Mouse (Mus musculus) gastrocnemius, postnatal 14 days (tissue): ENCODE data around the gene Cyp2d12. TPM values are rescaled to one million over a fixed set of nuclear protein-coding genes. Genes with fewer than 3 reads are reported as not detected.
"Not testable (repeated sequence)": the region's sequence is repeated elsewhere in the genome, so short reads cannot be mapped to it uniquely, and the experiment has no call there.

Source experiments
- DNase-seq: peaks from one replicate; pipeline ENCODE4 v3.0.0; 2021; ENCODE audit warnings: mixed read lengths
- intact Hi-C: fragments of 180-260 bp; cut with DNase I; formaldehyde crosslinking; loops from one replicate; pipeline ENCODE4 v1.15.1; 2025; ENCODE audit warnings: low total_unique reads
- long read RNA-seq, 2 experiments: library from polyadenylated mRNA; stranded (forward); transcript quantifications; one replicate each; pipeline ENCODE4 v2.0.0; 2021
- microRNA-seq, 2 experiments: library from miRNA; unstranded; fragments of <30 nt; microRNA quantifications; one replicate each; pipeline ENCODE4 v1.2.0; 2021
- total RNA-seq, 2 experiments: library from RNA; stranded (reverse); gene quantifications; 2 replicates each; pipeline ENCODE4 v1.2.3; 2021

Gene Cyp2d12
- not detected for total RNA-seq
- long read RNA-seq, experiment 1, result 0 reads
- long read RNA-seq, experiment 2, result 0 reads

DNA sequence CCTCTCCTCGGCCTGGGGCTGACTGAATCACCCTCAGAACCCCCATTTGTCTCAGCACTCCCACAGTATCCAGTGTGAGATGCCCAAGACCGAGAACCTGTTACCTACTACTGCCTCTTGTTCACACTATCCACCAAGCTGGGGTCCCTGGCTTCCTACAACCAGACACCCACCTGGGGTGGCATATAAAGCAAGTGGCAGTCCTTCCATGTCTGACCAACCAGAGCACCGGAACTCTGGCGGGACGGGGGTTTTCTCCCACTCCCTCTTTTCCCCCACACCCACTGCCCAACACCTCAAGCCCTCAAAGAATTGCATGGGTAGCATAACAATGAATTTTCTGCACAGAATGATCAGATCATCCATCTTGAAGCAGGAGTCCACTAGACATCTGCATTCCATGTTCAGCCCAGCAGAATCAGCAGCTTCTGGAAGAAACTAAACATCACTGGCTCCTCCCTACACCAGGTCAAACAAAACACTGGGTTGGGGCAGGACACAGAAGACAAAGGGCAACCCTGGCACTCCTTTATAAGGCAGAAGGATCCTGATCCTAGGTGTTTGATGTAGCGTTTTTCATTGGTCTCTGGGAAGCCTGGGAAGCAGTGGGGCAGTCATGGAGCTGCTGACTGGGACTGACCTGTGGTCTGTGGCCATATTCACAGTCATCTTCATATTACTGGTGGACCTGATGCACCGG, at the start of gene Cyp2d12:
TSS of gene Cyp2d12 (plus strand) at position 542 of the 700 bp plus-strand sequence.
- DNase-seq, result no peak
- intact Hi-C loops, result no loop called here

DNA sequence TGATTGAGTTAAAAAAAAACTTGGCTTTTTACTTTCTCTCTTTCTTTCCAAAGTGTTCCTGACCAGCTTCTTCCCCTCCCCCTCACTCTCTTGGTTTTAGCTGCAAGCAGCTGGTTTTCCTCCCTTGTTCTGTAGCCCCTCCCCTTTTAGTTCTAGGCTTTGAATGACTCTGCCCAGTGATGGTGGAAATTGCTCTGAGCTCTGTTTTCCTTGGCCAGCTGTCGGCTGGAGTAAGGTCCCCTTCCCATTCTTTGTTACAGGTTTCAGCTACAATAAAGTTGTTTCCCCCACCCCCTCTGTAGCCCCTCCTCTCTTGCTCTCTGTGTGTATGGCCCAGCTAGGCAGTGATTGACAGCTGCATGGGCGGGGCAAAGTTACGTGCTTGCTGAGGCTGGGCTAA, 47.9 kb upstream of the Cyp2d12 start:
- DNase-seq, result no peak
- intact Hi-C loops, result no loop called here

DNA sequence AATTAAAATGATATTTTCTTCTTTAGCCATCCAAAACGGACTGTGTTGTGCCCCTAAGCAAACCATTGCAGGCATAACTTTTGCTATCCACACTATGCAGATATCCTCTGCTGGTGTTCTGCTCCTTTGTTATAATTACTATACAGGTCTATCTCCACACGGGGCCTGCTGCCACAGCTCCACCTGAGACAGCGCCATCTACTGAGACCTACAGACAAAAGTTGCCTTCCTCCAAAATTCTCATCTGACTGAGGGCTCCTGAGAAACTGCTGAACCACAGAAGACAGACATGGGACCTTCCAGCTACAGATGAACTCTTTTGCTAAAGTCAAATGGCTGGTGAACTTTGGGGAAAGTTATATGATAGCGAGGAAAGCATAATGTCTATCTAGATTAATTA, 47.1 kb upstream of the Cyp2d12 start:
- intact Hi-C loops, DNase-seq: not testable (repeated sequence)

DNA sequence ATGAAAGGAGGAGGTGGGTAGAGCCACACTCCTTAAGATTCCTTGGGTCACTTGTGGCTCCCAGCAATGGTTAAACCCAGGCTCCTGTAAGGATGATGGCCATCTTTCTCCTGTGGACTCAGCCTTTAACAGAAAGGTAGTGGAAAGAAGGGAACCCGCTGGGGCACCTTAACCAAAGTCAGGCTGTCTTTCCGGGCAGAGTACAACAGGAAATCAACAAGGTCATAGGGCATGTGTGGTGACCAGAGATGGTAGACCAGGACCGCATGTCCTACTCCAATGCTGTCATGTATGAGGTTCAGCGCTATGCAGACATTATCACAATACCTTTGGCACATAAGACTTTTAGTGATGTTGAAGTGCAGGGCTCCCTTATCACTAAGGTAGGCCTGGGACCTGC, 45.4 kb upstream of the Cyp2d12 start:
- DNase-seq, intact Hi-C loops: not testable (repeated sequence)

DNA sequence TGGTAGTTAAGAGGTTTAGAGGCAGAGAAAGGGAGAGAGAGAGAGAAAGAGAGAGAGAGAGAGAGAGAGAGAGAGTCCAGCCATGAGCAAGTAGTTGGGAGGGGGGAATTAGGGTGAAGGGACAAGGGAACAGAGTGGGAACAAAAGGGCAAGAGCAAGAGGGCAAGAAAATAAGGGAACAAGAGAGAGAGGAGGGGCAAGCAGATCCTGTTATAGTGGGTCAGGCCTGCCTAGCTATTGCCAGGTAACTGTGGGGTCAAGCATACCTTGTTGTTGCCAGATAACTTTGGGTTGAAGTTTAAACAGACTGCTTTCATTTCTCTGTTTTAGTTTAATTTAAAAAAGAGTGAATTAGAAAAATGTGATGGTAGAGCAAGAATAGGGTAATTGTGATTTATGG, 44.4 kb upstream of the Cyp2d12 start:
- DNase-seq, intact Hi-C loops: not testable (repeated sequence)

DNA sequence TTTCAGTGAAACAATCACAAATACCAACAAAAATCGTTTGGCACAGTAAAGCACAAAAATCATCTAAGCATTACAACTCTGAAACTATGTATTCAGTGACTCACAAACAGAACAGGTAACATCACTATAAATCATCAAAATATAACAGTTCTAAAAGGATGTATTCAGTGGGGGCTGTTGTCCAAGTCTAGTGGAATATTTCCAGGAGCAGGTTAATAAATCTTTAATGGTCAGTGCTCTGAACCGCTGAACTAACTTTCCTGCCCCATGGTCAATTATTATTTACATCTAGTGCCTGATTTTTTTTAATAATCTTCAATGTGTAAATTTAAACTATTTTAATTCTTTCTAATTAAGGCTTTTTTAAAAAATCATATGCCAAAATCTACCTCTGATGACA, 42.8 kb upstream of the Cyp2d12 start:
- DNase-seq, intact Hi-C loops: not testable (repeated sequence)

DNA sequence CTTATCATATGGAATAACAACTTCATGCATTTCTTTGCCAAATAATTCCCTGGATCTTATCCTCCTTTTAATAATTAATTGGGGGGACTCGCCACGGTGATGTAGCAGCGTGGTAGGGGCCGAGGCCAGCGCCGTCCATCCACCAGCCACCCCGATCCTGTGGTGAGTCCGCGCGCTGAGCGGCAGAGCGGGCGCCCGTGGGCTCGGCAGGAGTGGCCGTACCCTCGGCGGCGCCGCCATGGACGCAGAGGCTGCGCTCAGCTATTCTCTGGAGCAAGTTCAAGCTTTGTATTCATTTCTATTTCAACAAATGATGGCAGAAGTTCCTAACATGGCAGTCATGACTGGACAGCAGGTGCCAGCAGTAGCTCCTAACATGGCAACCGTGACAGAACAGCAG, 38.7 kb upstream of the Cyp2d12 start:
- DNase-seq, intact Hi-C loops: not testable (repeated sequence)

DNA sequence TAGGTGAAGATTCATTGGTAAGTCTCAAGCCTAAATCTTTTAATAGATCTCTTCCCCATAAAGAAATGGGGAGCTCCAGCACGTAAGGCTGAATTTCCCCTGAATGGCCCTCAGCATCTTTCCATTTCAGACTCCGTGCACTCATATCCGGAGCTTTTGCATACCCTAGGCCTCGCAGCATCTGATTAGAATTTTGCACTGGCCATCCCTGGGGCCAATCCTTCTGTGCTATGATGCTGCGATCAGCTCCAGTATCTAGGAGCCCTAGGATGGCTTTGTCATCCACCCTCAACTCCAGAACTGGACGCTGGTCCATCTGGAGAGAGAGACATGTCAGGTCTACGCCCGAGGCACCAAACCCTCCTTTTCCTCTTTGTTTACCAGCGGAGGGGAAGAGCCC, 27.5 kb upstream of the Cyp2d12 start:
- intact Hi-C loops, DNase-seq: not testable (repeated sequence)

DNA sequence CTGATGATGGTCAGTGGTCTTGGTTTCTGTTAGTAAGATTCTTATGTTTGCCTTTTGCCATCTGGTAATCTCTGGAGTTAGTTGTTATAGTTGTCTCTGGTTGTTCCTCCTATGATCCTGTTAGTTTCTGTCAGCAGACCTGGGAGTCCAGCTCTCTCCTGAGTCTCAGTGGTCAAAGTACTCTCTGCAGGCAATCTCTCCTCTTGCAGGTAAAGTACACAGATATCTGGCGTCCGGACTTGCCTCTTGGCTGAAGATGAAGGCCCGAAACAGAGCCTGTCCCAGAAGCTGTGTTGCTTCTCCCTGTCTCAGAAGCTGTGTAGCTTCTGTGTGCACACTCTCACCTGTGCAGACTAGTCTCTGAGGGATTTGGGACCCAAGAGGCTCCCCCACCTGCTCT, 22.2 kb upstream of the Cyp2d12 start:
- intact Hi-C loops, DNase-seq: not testable (repeated sequence)

DNA sequence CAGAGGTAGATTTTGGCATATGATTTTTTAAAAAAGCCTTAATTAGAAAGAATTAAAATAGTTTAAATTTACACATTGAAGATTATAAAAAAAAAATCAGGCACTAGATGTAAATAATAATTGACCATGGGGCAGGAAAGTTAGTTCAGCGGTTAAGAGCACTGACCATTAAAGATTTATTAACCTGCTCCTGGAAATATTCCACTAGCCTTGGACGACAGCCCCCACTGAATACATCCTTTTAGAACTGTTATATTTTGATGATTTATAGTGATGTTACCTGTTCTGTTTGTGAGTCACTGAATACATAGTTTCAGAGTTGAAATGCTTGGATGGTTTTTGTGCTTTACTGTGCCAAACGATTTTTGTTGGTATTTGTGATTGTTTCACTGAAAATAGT, 11.9 kb upstream of the Cyp2d12 start:
- intact Hi-C loops, DNase-seq: not testable (repeated sequence)

DNA sequence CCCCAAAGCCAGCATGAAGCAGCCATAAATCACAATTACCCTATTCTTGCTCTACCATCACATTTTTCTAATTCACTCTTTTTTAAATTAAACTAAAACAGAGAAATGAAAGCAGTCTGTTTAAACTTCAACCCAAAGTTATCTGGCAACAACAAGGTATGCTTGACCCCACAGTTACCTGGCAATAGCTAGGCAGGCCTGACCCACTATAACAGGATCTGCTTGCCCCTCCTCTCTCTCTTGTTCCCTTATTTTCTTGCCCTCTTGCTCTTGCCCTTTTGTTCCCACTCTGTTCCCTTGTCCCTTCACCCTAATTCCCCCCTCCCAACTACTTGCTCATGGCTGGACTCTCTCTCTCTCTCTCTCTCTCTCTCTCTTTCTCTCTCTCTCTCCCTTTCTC, 10.3 kb upstream of the Cyp2d12 start:
- DNase-seq, intact Hi-C loops: not testable (repeated sequence)

DNA sequence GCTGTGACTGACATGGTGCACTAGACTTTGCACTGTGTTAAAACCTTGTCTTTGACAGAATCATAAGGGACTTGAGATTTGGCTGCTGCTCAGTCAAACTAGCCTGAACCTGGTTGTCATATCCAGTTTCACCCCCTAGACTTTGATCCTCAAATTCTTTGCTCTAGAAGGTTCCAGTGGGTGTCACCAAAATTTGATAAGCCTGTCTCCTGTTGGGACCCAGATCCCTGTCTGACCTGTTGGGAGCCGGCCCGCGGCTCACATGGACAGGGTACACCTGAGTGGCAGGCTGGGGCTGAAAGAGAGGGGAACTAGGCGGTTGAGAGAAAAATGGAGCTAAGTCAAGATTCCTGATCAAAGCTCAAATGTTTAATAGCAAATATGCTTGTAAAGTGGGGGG, 7.1 kb upstream of the Cyp2d12 start:
- DNase-seq, result not testable (repeated sequence)

DNA sequence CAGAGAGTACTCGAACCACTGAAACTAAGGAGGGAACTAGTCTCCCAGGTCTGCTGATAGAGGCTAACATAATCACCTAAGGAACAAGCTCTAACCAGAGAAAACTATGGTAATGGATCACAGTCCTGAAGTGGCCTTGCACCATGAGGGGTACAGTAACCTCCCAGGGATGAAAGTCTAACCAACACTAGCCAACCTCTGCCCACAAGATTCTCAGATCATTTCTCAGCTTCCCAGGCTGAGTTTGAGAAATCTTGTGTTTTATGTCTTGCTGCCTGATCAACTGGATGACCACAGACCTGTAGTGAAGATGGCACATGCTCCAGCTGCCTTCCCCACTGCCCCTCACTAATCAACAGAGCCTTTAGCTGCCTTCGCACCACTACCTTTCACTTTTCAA, 1.7 kb upstream of the Cyp2d12 start:
- intact Hi-C loops, DNase-seq: not testable (repeated sequence)

More for the DNA sequence above, 7.1 kb upstream of the Cyp2d12 start:
- intact Hi-C loops, result not testable (repeated sequence)

DNA sequence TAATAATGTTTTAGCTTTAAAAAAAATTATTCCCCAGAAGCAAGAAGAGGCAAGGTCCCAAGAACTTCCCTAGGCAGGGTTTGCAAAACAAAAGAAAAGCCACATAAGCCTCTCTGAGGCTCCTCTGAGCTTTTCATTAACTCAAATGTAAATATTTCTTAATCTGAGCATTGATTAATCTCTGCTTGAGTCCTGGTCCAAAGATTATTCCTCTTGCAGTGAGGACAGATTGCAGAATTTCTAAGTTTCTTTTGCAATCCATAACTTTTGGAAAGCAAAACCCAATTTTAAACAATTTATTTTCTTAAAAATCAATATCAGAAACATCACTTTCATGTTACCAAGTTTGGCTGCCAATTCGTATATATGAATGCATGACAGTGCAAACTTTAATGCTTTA, 18.0 kb downstream of the Cyp2d12 start:
- intact Hi-C loops, result no loop called here
- DNase-seq, result no peak

DNA sequence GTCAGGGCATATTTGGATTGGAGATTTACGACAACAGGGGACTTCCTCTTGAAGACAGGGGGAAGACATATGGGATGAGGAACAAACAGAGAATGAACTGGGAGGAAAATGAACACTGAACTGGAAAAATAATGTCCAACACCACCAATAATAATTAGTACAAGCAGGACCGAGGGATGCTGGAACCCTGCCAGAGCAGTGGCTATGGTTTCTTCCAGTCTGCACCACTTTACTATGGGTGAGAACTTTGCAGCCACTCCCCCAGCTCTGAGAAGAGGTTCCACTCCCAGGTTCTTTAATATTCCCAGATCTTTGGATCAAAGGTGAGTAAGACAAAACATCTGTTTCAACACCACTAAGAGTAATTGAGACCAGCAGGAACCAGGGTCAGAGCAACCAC, 24.2 kb downstream of the Cyp2d12 start:
- intact Hi-C loops, result no loop called here
- DNase-seq, result no peak

DNA sequence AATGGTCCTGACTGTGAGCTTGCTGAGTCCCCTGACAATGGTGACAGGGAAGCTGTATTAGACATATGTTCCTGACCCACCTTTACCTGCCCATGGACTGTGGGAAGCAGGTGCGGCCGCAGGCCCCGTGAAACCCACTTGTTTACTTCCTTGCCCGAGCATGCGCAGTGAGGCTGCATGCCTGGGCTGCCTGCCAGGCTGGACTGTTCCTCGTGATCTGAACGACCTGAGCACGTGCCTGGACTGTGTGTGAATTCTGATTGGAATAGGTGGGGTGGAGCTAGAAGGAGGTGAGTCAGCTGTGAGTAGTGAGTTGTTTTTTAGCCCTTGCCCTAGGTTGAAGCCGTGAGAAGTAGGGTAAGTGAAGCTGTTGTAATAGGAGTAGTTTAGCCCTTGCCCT, 27.7 kb downstream of the Cyp2d12 start:
- intact Hi-C loops, result no loop called here
- DNase-seq, result no peak

Small RNA genes within 50 kb of the gene (microRNA-seq; reads per million reads assigned to microRNA genes)
- gene Gm27924, result 0 reads per million in 2 experiments
- gene Gm28023, result 0 reads per million in 2 experiments

Other genes starting within 250 kb of the Cyp2d12 start
- 10 to 100 TPM; 19.3 to 20.4 TPM for gene Naga, start 216.1 kb upstream of the Cyp2d12 start, total RNA-seq
- gene Pheta2, start 216.1 kb upstream of the Cyp2d12 start, total RNA-seq, result 1 to 10 TPM; 2.0 to 2.8 TPM
- gene Smdt1, start 216.1 kb upstream of the Cyp2d12 start, total RNA-seq, result 100 to 1,000 TPM; 141 to 147 TPM
- gene Ndufa6, start 200.8 kb upstream of the Cyp2d12 start, total RNA-seq, result 100 to 1,000 TPM; 417 to 454 TPM
- 10 to 100 TPM; 11.4 to 12.9 TPM for gene Cyp2d22, start 174.8 kb upstream of the Cyp2d12 start, total RNA-seq
- under 1 TPM; 0.12 to 0.13 TPM for gene Cyp2d11, start 161.1 kb upstream of the Cyp2d12 start, total RNA-seq
- not detected for gene Cyp2d10, start 147.9 kb upstream of the Cyp2d12 start, total RNA-seq
- not detected for gene Cyp2d9, start 121.6 kb upstream of the Cyp2d12 start, total RNA-seq
- not detected for gene Cyp2d34, start 65.9 kb downstream of the Cyp2d12 start, total RNA-seq
- gene Cyp2d40, start 209.1 kb downstream of the Cyp2d12 start, total RNA-seq, result not detected
- not detected for gene Cyp2d26, start 239.2 kb downstream of the Cyp2d12 start, total RNA-seq